Mouse (Mus musculus): ENCODE data around the gene Ccdc28b. TPM values are rescaled to one million over a fixed set of nuclear protein-coding genes. Genes with fewer than 3 reads are reported as not detected.

Gene Ccdc28b
- polyA plus RNA-seq, 1 experiment from 2014 or later: 79.6 TPM

DNA sequence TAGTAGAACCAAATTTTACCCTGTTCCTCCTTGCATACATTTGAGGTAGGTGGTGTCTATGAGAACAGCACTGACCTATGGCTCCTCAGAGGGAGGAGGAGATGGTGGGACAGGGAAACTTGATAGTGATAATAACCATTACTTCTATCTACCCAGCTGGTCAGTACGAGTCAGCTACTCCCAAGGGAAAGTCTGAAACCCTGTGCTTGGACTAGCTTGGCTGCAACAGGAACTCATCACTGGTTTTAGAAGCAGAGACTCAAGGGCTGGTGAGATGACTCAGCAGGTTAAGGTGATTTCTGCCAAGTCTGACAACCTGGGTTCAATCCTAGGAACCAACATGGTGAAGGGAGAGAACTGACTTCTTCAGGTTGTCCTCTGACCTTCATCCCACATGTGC lies 24.9 kb upstream of the Ccdc28b start:
- WGBS: 79% methylated on average over 1 of the region's 1 CpGs
- H3K4me2 ChIP-seq (replicated peaks; ENCODE audit: low read depth, low read length): no peak overlapping the region
- H3K27me3 ChIP-seq (ENCODE audit: control insufficient read depth, insufficient read depth, low read length): no peaks in the 10 kb centered on the region
- no peaks in the 10 kb centered on the region for H3K4me1 ChIP-seq (replicated peaks; ENCODE audit: control insufficient read depth, insufficient read depth, low read length)
- H3K9me3 ChIP-seq (ENCODE audit: control insufficient read depth, low read length): no peaks in the 10 kb centered on the region
- no peak overlapping the region for H3K27ac ChIP-seq (ENCODE audit: low read depth, low read length)
- peaks cover 9% of the 10 kb centered on the region; the same call in 1 of the 2 replicates for H3K36me3 ChIP-seq (ENCODE audit: control insufficient read depth, insufficient read depth, low read length)
- ATAC-seq (ENCODE audit: low FRiP score) (no peak), DNase-seq (ENCODE audit: low spot score) (no peak)
- H3K4me3 ChIP-seq (ENCODE audit: low read depth, low read length): no peak overlapping the region
- H3K9ac ChIP-seq (ENCODE audit: low read depth, low read length): no peak overlapping the region

DNA sequence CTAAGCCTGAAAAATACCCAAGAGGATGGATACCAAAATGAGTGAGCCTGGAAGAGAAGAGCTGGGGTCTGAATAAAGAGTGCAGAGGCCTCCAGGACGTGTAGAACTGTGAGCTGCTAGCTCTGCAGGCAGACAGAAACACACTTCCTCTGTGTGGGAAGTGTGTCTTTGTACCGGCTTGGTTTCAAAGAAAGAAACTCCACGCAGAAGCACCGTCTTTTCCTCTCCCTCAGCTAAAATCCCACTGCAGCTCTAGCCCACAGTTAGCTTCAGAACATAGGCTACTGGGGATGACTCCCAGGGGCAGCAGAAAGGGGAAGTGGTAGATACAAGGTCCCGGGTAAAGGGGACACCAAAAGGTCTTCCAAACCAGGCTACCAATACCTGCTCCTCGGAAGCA lies 21.5 kb upstream of the Ccdc28b start:
- DNase-seq (ENCODE audit: low spot score): no peak
- 91% methylated on average over 6 of the region's 6 CpGs for WGBS
- Histone ChIP-seq H3K4me3 (ENCODE audit: low read depth, low read length) (no peak overlapping the region), H3K4me1 (replicated peaks; ENCODE audit: control insufficient read depth, insufficient read depth, low read length) (no peaks in the 10 kb centered on the region), H3K4me2 (replicated peaks; ENCODE audit: low read depth, low read length) (no peak overlapping the region), H3K9ac (ENCODE audit: low read depth, low read length) (no peak overlapping the region), H3K9me3 (ENCODE audit: control insufficient read depth, low read length) (no peaks in the 10 kb centered on the region), H3K27ac (ENCODE audit: low read depth, low read length) (no peak overlapping the region), H3K36me3 (ENCODE audit: control insufficient read depth, insufficient read depth, low read length) (peaks cover 5% of the 10 kb centered on the region; the same call in 1 of the 2 replicates), H3K27me3 (ENCODE audit: control insufficient read depth, insufficient read depth, low read length) (no peaks in the 10 kb centered on the region)
- no peak for ATAC-seq (ENCODE audit: low FRiP score)

GRCm38 (mm10) chr4:129641756-129642155 lies 18.0 kb upstream of the Ccdc28b start:
- Histone ChIP-seq H3K4me2 (replicated peaks; ENCODE audit: low read depth, low read length) (no peak overlapping the region), H3K4me3 (ENCODE audit: low read depth, low read length) (no peak overlapping the region)
- 59% methylated on average over 5 of the region's 5 CpGs for WGBS

GRCm38 (mm10) chr4:129640638-129641467 lies 17.1 kb upstream of the Ccdc28b start, which contains the start of gene Txlna:
Gene Txlna, minus strand, starts transcription at chr4:129641065.
- Histone ChIP-seq H3K9ac (ENCODE audit: low read depth, low read length) (peak within 1 kb of the TSS; percentile 86), H3K36me3 (ENCODE audit: control insufficient read depth, insufficient read depth, low read length) (peaks cover 5% of the 10 kb centered on the region; the same call in 1 of the 2 replicates), H3K4me1 (replicated peaks; ENCODE audit: control insufficient read depth, insufficient read depth, low read length) (no peaks in the 10 kb centered on the region; the same call in 1 of the 2 replicates), H3K4me3 (ENCODE audit: low read depth, low read length) (peak within 1 kb of the TSS; percentile 65), H3K27ac (ENCODE audit: low read depth, low read length) (peak within 1 kb of the TSS; percentile 89), H3K27me3 (ENCODE audit: control insufficient read depth, insufficient read depth, low read length) (no peaks in the 10 kb centered on the region), H3K9me3 (ENCODE audit: control insufficient read depth, low read length) (no peaks in the 10 kb centered on the region), H3K4me2 (replicated peaks; ENCODE audit: low read depth, low read length) (peak within 1 kb of the TSS; percentile 95)
- peak; percentile 98 for ATAC-seq (ENCODE audit: low FRiP score)
- WGBS: under 1% methylated on average over 56 of the region's 60 CpGs
- peak; percentile 97 for DNase-seq (ENCODE audit: low spot score)

More at GRCm38 (mm10) chr4:129641756-129642155, 18.0 kb upstream of the Ccdc28b start:
- Histone ChIP-seq H3K9me3 (ENCODE audit: control insufficient read depth, low read length) (no peaks in the 10 kb centered on the region), H3K27me3 (ENCODE audit: control insufficient read depth, insufficient read depth, low read length) (no peaks in the 10 kb centered on the region), H3K36me3 (ENCODE audit: control insufficient read depth, insufficient read depth, low read length) (peaks cover 3% of the 10 kb centered on the region; the same call in 1 of the 2 replicates), H3K4me1 (replicated peaks; ENCODE audit: control insufficient read depth, insufficient read depth, low read length) (no peaks in the 10 kb centered on the region; the same call in 1 of the 2 replicates), H3K27ac (ENCODE audit: low read depth, low read length) (no peak overlapping the region), H3K9ac (ENCODE audit: low read depth, low read length) (no peak overlapping the region; the same call in 1 of the 2 replicates)
- DNase-seq (ENCODE audit: low spot score) (no peak), ATAC-seq (ENCODE audit: low FRiP score) (no peak)

DNA sequence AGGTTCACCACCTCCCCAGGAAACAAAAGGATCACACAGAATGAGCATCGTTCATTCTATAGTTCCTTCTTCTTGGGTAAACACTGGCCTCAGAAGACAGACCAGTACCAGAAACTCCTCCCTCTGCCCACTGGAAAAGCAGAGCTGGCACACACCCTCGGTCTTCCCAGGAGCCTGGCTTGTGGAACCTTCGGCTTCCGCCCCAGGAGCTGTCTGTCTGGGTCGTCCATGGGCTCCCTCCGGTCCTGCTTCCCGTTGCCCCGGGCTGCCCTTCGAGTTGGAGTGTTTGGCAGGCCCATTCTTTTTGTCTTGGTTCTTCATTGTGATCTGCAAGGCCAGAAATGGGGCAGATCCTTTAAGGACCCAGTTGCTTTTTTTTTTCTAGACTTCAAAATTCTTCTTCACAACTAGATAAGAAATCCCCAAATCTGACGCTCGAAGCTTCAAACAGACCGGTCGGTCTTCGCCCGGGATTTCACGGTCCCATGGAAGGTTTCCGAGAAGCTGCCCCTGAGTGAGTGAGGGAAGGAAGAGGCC lies 16.4 kb upstream of the Ccdc28b start:
- Histone ChIP-seq H3K9ac (ENCODE audit: low read depth, low read length) (peak overlapping the region; percentile 86), H3K27ac (ENCODE audit: low read depth, low read length) (peak overlapping the region; percentile 89), H3K9me3 (ENCODE audit: control insufficient read depth, low read length) (no peaks in the 10 kb centered on the region), H3K27me3 (ENCODE audit: control insufficient read depth, insufficient read depth, low read length) (no peaks in the 10 kb centered on the region), H3K4me3 (ENCODE audit: low read depth, low read length) (peak overlapping the region; percentile 65), H3K36me3 (ENCODE audit: control insufficient read depth, insufficient read depth, low read length) (peaks cover 5% of the 10 kb centered on the region; the same call in 1 of the 2 replicates), H3K4me2 (replicated peaks; ENCODE audit: low read depth, low read length) (peak overlapping the region; percentile 95), H3K4me1 (replicated peaks; ENCODE audit: control insufficient read depth, insufficient read depth, low read length) (no peaks in the 10 kb centered on the region; the same call in 1 of the 2 replicates)
- ATAC-seq (ENCODE audit: low FRiP score): no peak
- 9% methylated on average over 17 of the region's 17 CpGs for WGBS
- no peak for DNase-seq (ENCODE audit: low spot score)

DNA sequence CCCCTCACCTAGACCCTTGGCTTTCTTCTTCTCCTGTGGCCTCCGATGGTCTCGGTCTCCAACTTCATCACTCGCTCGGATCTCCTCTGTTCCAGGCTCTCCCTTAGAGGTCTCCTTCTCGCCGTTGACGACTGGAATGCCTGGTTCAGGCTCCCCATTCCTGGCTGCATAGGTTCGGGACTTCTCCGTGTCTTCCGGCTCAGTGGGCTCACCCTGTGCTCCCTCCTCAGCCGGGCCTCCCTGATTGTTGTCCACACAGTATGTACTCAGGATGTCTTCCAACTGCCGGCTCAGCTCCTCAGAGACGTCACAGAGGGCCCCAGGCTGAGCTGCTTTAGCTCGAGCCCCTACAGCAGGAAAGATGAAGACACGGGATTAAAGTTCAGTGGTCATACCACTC lies 15.5 kb upstream of the Ccdc28b start:
- peaks cover 2% of the 10 kb centered on the region for H3K36me3 ChIP-seq (ENCODE audit: control insufficient read depth, insufficient read depth, low read length)
- H3K4me2 ChIP-seq (replicated peaks; ENCODE audit: low read depth, low read length): peak overlapping the region; percentile 95
- H3K27me3 ChIP-seq (ENCODE audit: control insufficient read depth, insufficient read depth, low read length): no peaks in the 10 kb centered on the region
- DNase-seq (ENCODE audit: low spot score) (no peak), ATAC-seq (ENCODE audit: low FRiP score) (no peak)
- H3K9me3 ChIP-seq (ENCODE audit: control insufficient read depth, low read length): no peaks in the 10 kb centered on the region
- H3K9ac ChIP-seq (ENCODE audit: low read depth, low read length): peak overlapping the region; percentile 4; the same call in 1 of the 2 replicates
- H3K4me1 ChIP-seq (replicated peaks; ENCODE audit: control insufficient read depth, insufficient read depth, low read length): no peaks in the 10 kb centered on the region; the same call in 1 of the 2 replicates
- peak overlapping the region; percentile 65; the same call in 1 of the 2 replicates for H3K4me3 ChIP-seq (ENCODE audit: low read depth, low read length)
- 90% methylated on average over 15 of the region's 15 CpGs for WGBS
- no peak overlapping the region for H3K27ac ChIP-seq (ENCODE audit: low read depth, low read length)

DNA sequence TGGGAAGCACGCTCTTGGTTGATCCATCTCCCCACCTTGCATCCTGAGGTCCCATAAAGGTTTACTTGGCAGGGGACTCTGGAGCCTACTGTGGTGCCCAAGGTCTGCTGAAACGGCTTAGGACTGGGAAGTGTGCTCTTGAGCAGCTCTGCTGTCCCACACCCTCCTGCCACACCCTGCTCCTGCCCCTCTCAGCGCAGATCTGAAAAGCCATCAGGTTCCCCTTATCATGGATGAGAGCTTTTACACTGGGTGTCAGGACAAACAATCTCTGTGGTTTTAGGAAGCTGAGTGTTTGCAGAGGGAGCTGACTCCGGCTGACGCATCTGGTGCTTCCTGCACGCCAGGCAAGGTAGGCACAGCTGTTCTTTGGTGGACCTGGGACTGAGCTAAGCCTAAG lies 10.1 kb upstream of the Ccdc28b start:
- ATAC-seq (ENCODE audit: low FRiP score) (no peak), DNase-seq (ENCODE audit: low spot score) (no peak)
- Histone ChIP-seq H3K27ac (ENCODE audit: low read depth, low read length) (no peak overlapping the region), H3K4me3 (ENCODE audit: low read depth, low read length) (no peak overlapping the region), H3K4me2 (replicated peaks; ENCODE audit: low read depth, low read length) (no peak overlapping the region), H3K36me3 (ENCODE audit: control insufficient read depth, insufficient read depth, low read length) (peaks cover 31% of the 10 kb centered on the region), H3K27me3 (ENCODE audit: control insufficient read depth, insufficient read depth, low read length) (no peaks in the 10 kb centered on the region), H3K9me3 (ENCODE audit: control insufficient read depth, low read length) (no peaks in the 10 kb centered on the region), H3K4me1 (replicated peaks; ENCODE audit: control insufficient read depth, insufficient read depth, low read length) (no peaks in the 10 kb centered on the region), H3K9ac (ENCODE audit: low read depth, low read length) (no peak overlapping the region)
- 95% methylated on average over 6 of the region's 6 CpGs for WGBS

GRCm38 (mm10) chr4:129631867-129632266 lies 8.1 kb upstream of the Ccdc28b start:
- DNase-seq (ENCODE audit: low spot score): no peak
- no peaks in the 10 kb centered on the region for H3K9me3 ChIP-seq (ENCODE audit: control insufficient read depth, low read length)
- H3K9ac ChIP-seq (ENCODE audit: low read depth, low read length): no peak overlapping the region
- ATAC-seq (ENCODE audit: low FRiP score): no peak
- no peak overlapping the region for H3K27ac ChIP-seq (ENCODE audit: low read depth, low read length)
- H3K4me3 ChIP-seq (ENCODE audit: low read depth, low read length): no peak overlapping the region
- H3K4me1 ChIP-seq (replicated peaks; ENCODE audit: control insufficient read depth, insufficient read depth, low read length): no peaks in the 10 kb centered on the region
- H3K36me3 ChIP-seq (ENCODE audit: control insufficient read depth, insufficient read depth, low read length): peaks cover 40% of the 10 kb centered on the region
- 96% methylated on average over 12 of the region's 12 CpGs for WGBS
- no peak overlapping the region for H3K4me2 ChIP-seq (replicated peaks; ENCODE audit: low read depth, low read length)
- no peaks in the 10 kb centered on the region for H3K27me3 ChIP-seq (ENCODE audit: control insufficient read depth, insufficient read depth, low read length)

Data from hindbrain, embryonic 11.5 days (tissue).